Mouse (Mus musculus) liver, embryonic 14.5 days (tissue): ENCODE results near the gene Nrxn2.

ENCODE experiments used
- CTCF ChIP-seq: IDR thresholded peaks from 2 replicates; pipeline ENCODE4 v1.5.1; 2016; ENCODE audit warnings: antibody characterized with exemption, low read depth, control low read depth
- EP300 ChIP-seq: IDR thresholded peaks from 2 replicates; pipeline ENCODE4 v1.6.1; 2016; ENCODE audit warnings: antibody characterized with exemption, low read depth

- TF ChIP-seq CTCF, result peak; percentile 65
- TF ChIP-seq EP300, result no peak
Measured at GRCm38 (mm10) chr19:6392743-6393393, 25.7 kb upstream of the Nrxn2 start.
